Mouse (Mus musculus) naive thymus-derived CD4-positive, alpha-beta T cell, adult 2 months (primary cell): ENCODE data around the gene Echs1.
A peak's percentile ranks its signal among the peaks of the same experiment; 100 is the strongest.

ENCODE experiments used
- DNase-seq: peaks from one replicate; pipeline ENCODE4 v3.0.0-alpha.2; 2011; ENCODE audit warnings: low read depth

The Echs1 gene

GRCm38 (mm10) chr7:140115583-140116328 lies 520 bp downstream of the Echs1 start, which contains the start of gene Paox:
Paox (plus strand) TSS chr7:140115799.
- peak; percentile 34 for DNase-seq

GRCm38 (mm10) chr7:140111943-140112342 lies 4.3 kb downstream of the Echs1 start:
- DNase-seq = no peak

- no peak for DNase-seq
Measured at GRCm38 (mm10) chr7:140104009-140104408, 12.3 kb downstream of the Echs1 start.

GRCm38 (mm10) chr7:140101993-140102860 lies 14.0 kb downstream of the Echs1 start, which contains the start of gene Fuom:
Fuom (minus strand) TSS chr7:140102441.
- peak; percentile 81 for DNase-seq

- DNase-seq = no peak
Measured at GRCm38 (mm10) chr7:140101498-140101897, 14.8 kb downstream of the Echs1 start.

GRCm38 (mm10) chr7:140098466-140098865 lies 17.8 kb downstream of the Echs1 start:
- no peak for DNase-seq

GRCm38 (mm10) chr7:140096055-140096454 lies 20.2 kb downstream of the Echs1 start:
- DNase-seq = no peak

- no peak for DNase-seq
Measured at GRCm38 (mm10) chr7:140095556-140095955, 20.7 kb downstream of the Echs1 start.

- no peak for DNase-seq
Measured at GRCm38 (mm10) chr7:140094954-140095353, 21.3 kb downstream of the Echs1 start.

- DNase-seq = no peak
Measured at GRCm38 (mm10) chr7:140092924-140093528, 23.2 kb downstream of the Echs1 start, which contains the start of gene Prap1. Prap1 (plus strand) TSS chr7:140093395.

GRCm38 (mm10) chr7:140090601-140091000 lies 25.7 kb downstream of the Echs1 start:
- no peak for DNase-seq

GRCm38 (mm10) chr7:140082242-140082678 lies 34.0 kb downstream of the Echs1 start, which contains the start of gene Caly:
Caly (minus strand) TSS chr7:140082548.
- peak; percentile 33 for DNase-seq

GRCm38 (mm10) chr7:140081408-140082241 lies 34.7 kb downstream of the Echs1 start:
- DNase-seq = no peak

- peak; percentile 63 for DNase-seq
Measured at GRCm38 (mm10) chr7:140080503-140081156, 35.6 kb downstream of the Echs1 start.

GRCm38 (mm10) chr7:140078711-140079110 lies 37.6 kb downstream of the Echs1 start:
- DNase-seq = peak; percentile 80

GRCm38 (mm10) chr7:140077698-140078097 lies 38.6 kb downstream of the Echs1 start:
- DNase-seq = no peak

- DNase-seq = no peak
Measured at GRCm38 (mm10) chr7:140070042-140070711, 46.1 kb downstream of the Echs1 start.

GRCm38 (mm10) chr7:140067397-140067796 lies 48.9 kb downstream of the Echs1 start:
- DNase-seq = no peak

- DNase-seq = peak; percentile 80
Measured at GRCm38 (mm10) chr7:140063092-140063491, 53.2 kb downstream of the Echs1 start.

- peak; percentile 22 for DNase-seq
Measured at GRCm38 (mm10) chr7:140062307-140062706, 54.0 kb downstream of the Echs1 start.
